Mouse (Mus musculus) heart, embryonic 10.5 days (tissue): Measurements from ENCODE around the gene Cmtm6. TPM values are rescaled to one million over a fixed set of nuclear protein-coding genes. Genes with fewer than 3 reads are reported as not detected.

Experiments used
- DNase-seq: peaks from one replicate; pipeline ENCODE4 v3.0.0-alpha.2; 2017; ENCODE audit warnings: low spot score
- H3K27ac ChIP-seq: fragments of 300-500 bp; sonication (generic); 2 replicates; pipeline ENCODE4 v1.5.1; 2016; ENCODE audit warnings: mild to moderate bottlenecking
- H3K27me3 ChIP-seq: fragments of 300-500 bp; sonication (generic); 2 replicates; pipeline ENCODE4 v1.6.1; 2016; ENCODE audit warnings: mild to moderate bottlenecking; ENCODE audit not compliant: poor library complexity, insufficient read depth, severe bottlenecking
- H3K36me3 ChIP-seq: fragments of 300-500 bp; sonication (generic); 2 replicates; pipeline ENCODE4 v1.6.1; 2016; ENCODE audit warnings: mild to moderate bottlenecking, moderate library complexity
- H3K4me1 ChIP-seq: fragments of 300-500 bp; sonication (generic); 2 replicates; pipeline ENCODE4 v1.6.1; 2016; ENCODE audit warnings: mild to moderate bottlenecking
- H3K4me3 ChIP-seq: fragments of 300-500 bp; sonication (generic); 2 replicates; pipeline ENCODE4 v1.5.1; 2016; ENCODE audit warnings: mild to moderate bottlenecking, moderate library complexity
- H3K9me3 ChIP-seq: fragments of 300-500 bp; sonication (generic); 2 replicates; pipeline ENCODE4 v1.6.1; 2016; ENCODE audit warnings: mild to moderate bottlenecking, moderate library complexity
- WGBS: fragments of 180-500 bp; shearing (Covaris S2); methylation state at CpG from one replicate; pipeline ENCODE4 v1.1.7; 2016; 5-methylcytosine and 5-hydroxymethylcytosine counted together
- polyA plus RNA-seq: library from polyadenylated mRNA; unstranded; fragments of >200 nt; fragmentation: Nextera tagmentation; extraction: Ambion mirVana; gene quantifications from 2 replicates; pipeline ENCODE4 v1.2.1, GENCODE M21; 2016

Cmtm6 gene
- polyA plus RNA-seq, 1 experiment from 2014 or later: 39.4 TPM

DNA sequence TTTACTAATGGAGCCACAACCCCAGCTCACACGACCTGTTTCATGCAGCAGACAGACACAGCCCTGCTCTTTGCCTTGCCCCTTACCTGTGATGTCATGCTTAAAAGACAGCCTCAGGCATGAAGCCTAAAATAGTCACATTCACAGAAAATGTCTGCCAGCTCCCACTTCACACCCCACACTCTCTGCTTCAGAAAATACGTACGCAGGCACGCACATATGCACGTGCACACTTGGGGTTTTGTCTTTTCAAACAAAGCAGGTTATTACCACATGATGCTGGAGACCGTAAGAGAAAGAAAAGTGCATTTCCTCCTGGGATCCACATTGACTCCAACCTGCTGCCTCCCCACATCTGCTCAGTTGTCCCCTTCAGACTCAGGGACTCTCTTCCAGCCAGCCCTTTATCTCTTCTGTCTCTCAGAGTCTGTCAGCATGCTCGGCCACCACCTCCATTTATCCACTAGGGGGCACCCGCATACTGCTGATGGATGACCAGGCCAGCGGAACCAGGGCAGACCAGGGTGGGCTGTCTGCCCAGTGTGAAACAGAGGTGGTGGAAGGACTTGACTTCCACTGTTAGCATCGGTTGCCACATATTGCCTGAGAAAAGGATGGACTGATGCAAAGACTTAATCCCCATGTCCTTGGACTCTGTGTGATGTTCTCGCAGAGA lies 66.6 kb downstream of the Cmtm6 start:
- Histone ChIP-seq H3K4me3 (no peak overlapping the region), H3K9me3 (no peaks in the 10 kb centered on the region), H3K36me3 (no peaks in the 10 kb centered on the region), H3K27me3 (no peaks in the 10 kb centered on the region), H3K4me1 (peaks cover 45% of the 10 kb centered on the region), H3K27ac (0 out of 2 replicates have a peak overlapping the region, but pooled peaks have one; percentile 52)
- peak; percentile 91 for DNase-seq
- WGBS: 54% methylated on average over 11 of the region's 11 CpGs

DNA sequence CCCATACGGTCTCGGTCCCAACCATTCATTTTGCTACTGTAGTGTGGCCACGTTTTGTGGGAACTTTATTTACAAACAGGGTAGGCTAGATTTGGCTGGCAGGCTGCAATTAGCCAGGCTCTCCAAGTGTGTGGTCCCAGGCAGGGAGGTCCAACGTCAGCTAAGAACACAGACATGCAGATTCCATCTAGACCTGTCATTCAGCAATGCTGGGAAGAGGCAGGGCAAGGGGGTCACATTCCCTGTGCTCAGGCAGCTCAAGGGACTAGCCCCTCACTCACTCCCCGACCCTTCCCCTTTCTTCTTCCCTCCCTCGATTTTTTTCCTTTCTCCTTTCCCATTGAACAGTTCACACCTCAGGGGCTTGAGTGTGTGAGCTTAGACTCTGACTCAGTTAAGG lies 67.9 kb downstream of the Cmtm6 start:
- no peaks in the 10 kb centered on the region for H3K27me3 ChIP-seq
- peaks cover 45% of the 10 kb centered on the region for H3K4me1 ChIP-seq
- H3K9me3 ChIP-seq: no peaks in the 10 kb centered on the region
- no peaks in the 10 kb centered on the region for H3K36me3 ChIP-seq
- H3K27ac ChIP-seq: 0 out of 2 replicates have a peak overlapping the region, but pooled peaks have one; percentile 1
- 47% methylated on average over 6 of the region's 6 CpGs for WGBS
- no peak overlapping the region for H3K4me3 ChIP-seq
- DNase-seq: no peak

Other genes with a start within 250 kb of the Cmtm6 start
- not detected in 2 replicates for gene Ccr4, start 226.2 kb upstream of the Cmtm6 start, polyA plus RNA-seq
- 0.38 and 0.97 TPM in 2 replicates for gene C130032M10Rik, start 215.4 kb upstream of the Cmtm6 start, polyA plus RNA-seq
- 2.4 and 3.1 TPM in 2 replicates for gene Trim71, start 166.7 kb upstream of the Cmtm6 start, polyA plus RNA-seq
- gene Cnot10, start 90.9 kb upstream of the Cmtm6 start, polyA plus RNA-seq: 44.8 and 53.3 TPM in 2 replicates
- 71.3 and 83.9 TPM in 2 replicates for gene Dync1li1, start 42.3 kb upstream of the Cmtm6 start, polyA plus RNA-seq
- 143 and 145 TPM in 2 replicates for gene Cmtm7, start 50.7 kb downstream of the Cmtm6 start, polyA plus RNA-seq
- 17.2 and 23.4 TPM in 2 replicates for gene Cmtm8, start 113.0 kb downstream of the Cmtm6 start, polyA plus RNA-seq
- gene Gpd1l, start 202.9 kb downstream of the Cmtm6 start, polyA plus RNA-seq: 18.7 and 23.1 TPM in 2 replicates
- 1.2 and 1.7 TPM in 2 replicates for gene Osbpl10, start 247.5 kb downstream of the Cmtm6 start, polyA plus RNA-seq